Mouse (Mus musculus) liver, embryonic 15.5 days (tissue): ENCODE data around the gene Slc22a16. TPM values are rescaled to one million over a fixed set of nuclear protein-coding genes. Genes with fewer than 3 reads are reported as not detected.
"Not testable (repeated sequence)": the region's sequence is repeated elsewhere in the genome, so short reads cannot be mapped to it uniquely, and the experiment has no call there.

Experiments
- ATAC-seq: fragments of 200-750 bp; cut with Nextera tagmentation; 2 replicates; pipeline ENCODE4 v1.8.0; 2017; ENCODE audit warnings: moderate number of reproducible peaks, mild to moderate bottlenecking, moderate library complexity; ENCODE audit not compliant: insufficient read depth
- H3K27ac ChIP-seq: fragments of 300-500 bp; sonication (generic); replicated peaks from 2 replicates; pipeline ENCODE4 v1.5.1; 2015; ENCODE audit warnings: mild to moderate bottlenecking, inconsistent platforms
- H3K27me3 ChIP-seq: fragments of 300-500 bp; sonication (generic); 2 replicates; pipeline ENCODE4 v1.6.1; 2015; ENCODE audit warnings: mild to moderate bottlenecking, inconsistent platforms
- H3K36me3 ChIP-seq: fragments of 300-500 bp; sonication (generic); replicated peaks from 2 replicates; pipeline ENCODE4 v1.6.1; 2015; ENCODE audit warnings: moderate library complexity, mild to moderate bottlenecking, inconsistent platforms
- H3K4me1 ChIP-seq: fragments of 300-500 bp; sonication (generic); replicated peaks from 2 replicates; pipeline ENCODE4 v1.6.1; 2015; ENCODE audit warnings: inconsistent platforms
- H3K4me2 ChIP-seq: fragments of 300-500 bp; sonication (generic); 2 replicates; pipeline ENCODE4 v1.6.1; 2015; ENCODE audit warnings: moderate library complexity, mild to moderate bottlenecking, inconsistent platforms
- H3K4me3 ChIP-seq: fragments of 300-500 bp; sonication (generic); replicated peaks from 2 replicates; pipeline ENCODE4 v1.5.1; 2015; ENCODE audit warnings: mild to moderate bottlenecking, inconsistent platforms
- H3K9ac ChIP-seq: fragments of 300-500 bp; sonication (generic); 2 replicates; pipeline ENCODE4 v1.6.1; 2015; ENCODE audit warnings: moderate library complexity, mild to moderate bottlenecking, inconsistent platforms
- H3K9me3 ChIP-seq: fragments of 300-500 bp; sonication (generic); replicated peaks from 2 replicates; pipeline ENCODE4 v1.6.1; 2016; ENCODE audit warnings: inconsistent platforms
- WGBS: fragments of 180-500 bp; shearing (Covaris S2); methylation state at CpG from one replicate; pipeline ENCODE4 v1.1.7; 2015; ENCODE audit warnings: mixed read lengths; ENCODE audit not compliant: insufficient replicate concordance; 5-methylcytosine and 5-hydroxymethylcytosine counted together
- polyA plus RNA-seq: library from polyadenylated mRNA; unstranded; fragments of >200 nt; fragmentation: Nextera tagmentation; extraction: Ambion mirVana; gene quantifications from 2 replicates; pipeline ENCODE4 v1.2.1, GENCODE M21; 2015

The Slc22a16 gene
- polyA plus RNA-seq, 1 experiment from 2014 or later: not detected

- Histone ChIP-seq H3K4me1 (peaks cover 21% of the 10 kb centered on the region), H3K4me3 (no peak overlapping the region), H3K4me2 (no peak overlapping the region), H3K36me3 (no peaks in the 10 kb centered on the region), H3K27me3 (0 out of 2 replicates have a peak, but pooled peaks cover 7% of the 10 kb centered on the region), H3K27ac (no peak overlapping the region), H3K9me3 (no peaks in the 10 kb centered on the region; the same call in 1 of the 2 replicates), H3K9ac (no peak overlapping the region)
- ATAC-seq: no peak
- 65% methylated on average over 3 of the region's 3 CpGs for whole genome bisulfite sequencing
Measured at GRCm38 (mm10) chr10:40530661-40531060, 39.5 kb upstream of the Slc22a16 start.

- not testable (repeated sequence) for H3K27ac ChIP-seq, H3K4me3 ChIP-seq, H3K36me3 ChIP-seq, H3K9ac ChIP-seq, H3K9me3 ChIP-seq, H3K27me3 ChIP-seq, H3K4me2 ChIP-seq, ATAC-seq, H3K4me1 ChIP-seq
- WGBS: 81% methylated on average over 4 of the region's 4 CpGs
Measured at GRCm38 (mm10) chr10:40532586-40532985, 37.5 kb upstream of the Slc22a16 start.

- H3K36me3 ChIP-seq: no peaks in the 10 kb centered on the region
- H3K4me3 ChIP-seq: no peak overlapping the region
- no peaks in the 10 kb centered on the region for H3K4me1 ChIP-seq
- H3K9me3 ChIP-seq: no peaks in the 10 kb centered on the region
- 52% methylated on average over 6 of the region's 6 CpGs for WGBS
- H3K4me2 ChIP-seq: no peak overlapping the region
- ATAC-seq: no peak
- no peaks in the 10 kb centered on the region for H3K27me3 ChIP-seq
- no peak overlapping the region for H3K9ac ChIP-seq
- no peak overlapping the region for H3K27ac ChIP-seq
Measured at GRCm38 (mm10) chr10:40541351-40541750, 28.8 kb upstream of the Slc22a16 start.

GRCm38 (mm10) chr10:40549317-40549716 lies 20.8 kb upstream of the Slc22a16 start:
- Histone ChIP-seq H3K27ac (no peak overlapping the region), H3K4me3 (no peak overlapping the region), H3K27me3 (no peaks in the 10 kb centered on the region), H3K9ac (no peak overlapping the region), H3K9me3 (no peaks in the 10 kb centered on the region), H3K4me1 (no peaks in the 10 kb centered on the region), H3K36me3 (no peaks in the 10 kb centered on the region), H3K4me2 (no peak overlapping the region)
- ATAC-seq: no peak
- WGBS: 61% methylated on average over 2 of the region's 2 CpGs

GRCm38 (mm10) chr10:40551801-40552200 lies 18.3 kb upstream of the Slc22a16 start:
- H3K9me3 ChIP-seq: no peaks in the 10 kb centered on the region
- H3K4me2 ChIP-seq: no peak overlapping the region
- no peaks in the 10 kb centered on the region for H3K27me3 ChIP-seq
- no peaks in the 10 kb centered on the region for H3K4me1 ChIP-seq
- no peak for ATAC-seq
- no peaks in the 10 kb centered on the region for H3K36me3 ChIP-seq
- no peak overlapping the region for H3K4me3 ChIP-seq
- H3K27ac ChIP-seq: no peak overlapping the region
- no peak overlapping the region for H3K9ac ChIP-seq
- WGBS: 59% methylated on average over 2 of the region's 2 CpGs

GRCm38 (mm10) chr10:40565695-40566094 lies 4.4 kb upstream of the Slc22a16 start:
- H3K9me3 ChIP-seq, H3K4me2 ChIP-seq: not testable (repeated sequence)

GRCm38 (mm10) chr10:40575912-40576634 lies 5.9 kb downstream of the Slc22a16 start:
- 42% methylated on average over 7 of the region's 7 CpGs for WGBS
- Histone ChIP-seq H3K36me3 (no peaks in the 10 kb centered on the region), H3K4me1 (no peaks in the 10 kb centered on the region), H3K27me3 (no peaks in the 10 kb centered on the region), H3K9ac (no peak overlapping the region), H3K27ac (no peak overlapping the region), H3K4me3 (no peak overlapping the region), H3K9me3 (no peaks in the 10 kb centered on the region), H3K4me2 (no peak overlapping the region)
- ATAC-seq: no peak

More at GRCm38 (mm10) chr10:40565695-40566094, 4.4 kb upstream of the Slc22a16 start:
- H3K27ac ChIP-seq, H3K36me3 ChIP-seq, H3K9ac ChIP-seq, ATAC-seq, H3K27me3 ChIP-seq, H3K4me1 ChIP-seq, H3K4me3 ChIP-seq: not testable (repeated sequence)
- WGBS: 85% methylated on average over 6 of the region's 6 CpGs

- no peak for ATAC-seq
- WGBS: 65% methylated on average over 8 of the region's 8 CpGs
Measured at GRCm38 (mm10) chr10:40583584-40584255, 13.6 kb downstream of the Slc22a16 start.

GRCm38 (mm10) chr10:40592186-40592585 lies 22.1 kb downstream of the Slc22a16 start:
- no peak overlapping the region for H3K27ac ChIP-seq

More at GRCm38 (mm10) chr10:40583584-40584255, 13.6 kb downstream of the Slc22a16 start:
- Histone ChIP-seq H3K36me3 (no peaks in the 10 kb centered on the region), H3K9me3 (no peaks in the 10 kb centered on the region), H3K4me1 (no peaks in the 10 kb centered on the region), H3K4me2 (no peak overlapping the region), H3K27ac (no peak overlapping the region), H3K27me3 (no peaks in the 10 kb centered on the region), H3K4me3 (no peak overlapping the region), H3K9ac (no peak overlapping the region)

GRCm38 (mm10) chr10:40597177-40597576 lies 27.0 kb downstream of the Slc22a16 start:
- Histone ChIP-seq H3K27ac (no peak overlapping the region), H3K9ac (no peak overlapping the region), H3K4me3 (no peak overlapping the region), H3K4me2 (no peak overlapping the region), H3K4me1 (no peaks in the 10 kb centered on the region), H3K36me3 (no peaks in the 10 kb centered on the region), H3K9me3 (no peaks in the 10 kb centered on the region), H3K27me3 (no peaks in the 10 kb centered on the region)
- 62% methylated on average over 3 of the region's 3 CpGs for WGBS
- ATAC-seq: no peak

More at GRCm38 (mm10) chr10:40592186-40592585, 22.1 kb downstream of the Slc22a16 start:
- Histone ChIP-seq H3K36me3 (no peaks in the 10 kb centered on the region), H3K4me3 (no peak overlapping the region), H3K9ac (no peak overlapping the region), H3K27me3 (no peaks in the 10 kb centered on the region), H3K4me1 (no peaks in the 10 kb centered on the region), H3K4me2 (no peak overlapping the region), H3K9me3 (no peaks in the 10 kb centered on the region)
- 61% methylated on average over 7 of the region's 7 CpGs for WGBS
- ATAC-seq: no peak

- no peaks in the 10 kb centered on the region for H3K27me3 ChIP-seq
- WGBS: 37% methylated on average over 6 of the region's 6 CpGs
- no peak for ATAC-seq
- H3K4me1 ChIP-seq: no peaks in the 10 kb centered on the region
- H3K4me2 ChIP-seq: no peak overlapping the region
- H3K9ac ChIP-seq: no peak overlapping the region
- H3K9me3 ChIP-seq: no peaks in the 10 kb centered on the region
- no peaks in the 10 kb centered on the region for H3K36me3 ChIP-seq
- H3K4me3 ChIP-seq: no peak overlapping the region
- H3K27ac ChIP-seq: no peak overlapping the region
Measured at GRCm38 (mm10) chr10:40604706-40605394, 34.7 kb downstream of the Slc22a16 start.
